Mouse (Mus musculus) intestine, embryonic 15.5 days (tissue): ENCODE results near the gene Plxna1. TPM values are rescaled to one million over a fixed set of nuclear protein-coding genes. Genes with fewer than 3 reads are reported as not detected.
A peak's percentile ranks its signal among the peaks of the same experiment; 100 is the strongest.

ENCODE experiments used
- ATAC-seq: fragments of 200-750 bp; cut with Nextera tagmentation; 2 replicates; pipeline ENCODE4 v1.8.0; 2017; ENCODE audit warnings: moderate TSS enrichment, moderate library complexity
- H3K27ac ChIP-seq: fragments of 300-500 bp; sonication (generic); 2 replicates; pipeline ENCODE4 v1.5.1; 2015; ENCODE audit warnings: mild to moderate bottlenecking, inconsistent platforms
- H3K27me3 ChIP-seq: fragments of 300-500 bp; sonication (generic); replicated peaks from 2 replicates; pipeline ENCODE4 v1.6.1; 2015; ENCODE audit warnings: inconsistent platforms
- H3K36me3 ChIP-seq: fragments of 300-500 bp; sonication (generic); 2 replicates; pipeline ENCODE4 v1.6.1; 2015; ENCODE audit warnings: inconsistent platforms
- H3K4me1 ChIP-seq: fragments of 300-500 bp; sonication (generic); replicated peaks from 2 replicates; pipeline ENCODE4 v1.6.1; 2015; ENCODE audit warnings: inconsistent platforms
- H3K4me2 ChIP-seq: fragments of 300-500 bp; sonication (generic); replicated peaks from 2 replicates; pipeline ENCODE4 v1.6.1; 2015; ENCODE audit warnings: mild to moderate bottlenecking, inconsistent platforms
- H3K4me3 ChIP-seq: fragments of 300-500 bp; sonication (generic); replicated peaks from 2 replicates; pipeline ENCODE4 v1.5.1; 2015; ENCODE audit warnings: inconsistent platforms
- H3K9ac ChIP-seq: fragments of 300-500 bp; sonication (generic); 2 replicates; pipeline ENCODE4 v1.6.1; 2015; ENCODE audit warnings: inconsistent platforms
- H3K9me3 ChIP-seq: fragments of 300-500 bp; sonication (generic); 2 replicates; pipeline ENCODE4 v1.6.1; 2016; ENCODE audit warnings: inconsistent platforms
- WGBS: fragments of 180-500 bp; shearing (Covaris S2); methylation state at CpG from one replicate; pipeline ENCODE4 v1.1.7; 2015; 5-methylcytosine and 5-hydroxymethylcytosine counted together
- polyA plus RNA-seq: library from polyadenylated mRNA; unstranded; fragments of >200 nt; fragmentation: Nextera tagmentation; extraction: Ambion mirVana; gene quantifications from 2 replicates; pipeline ENCODE4 v1.2.1, GENCODE M21; 2015

Gene Plxna1
- polyA plus RNA-seq, 1 experiment from 2014 or later: 14.7 TPM

GRCm38 (mm10) chr6:89345486-89345785 is 17.0 kb downstream of the Plxna1 start:
- H3K9ac ChIP-seq: peak overlapping the region; percentile 18; the same call in 1 of the 2 replicates
- H3K4me2 ChIP-seq: peak overlapping the region; percentile 36; the same call in 1 of the 2 replicates
- H3K36me3 ChIP-seq: peaks cover 30% of the 10 kb centered on the region
- H3K4me1 ChIP-seq: peaks cover 18% of the 10 kb centered on the region
- H3K9me3 ChIP-seq: no peaks in the 10 kb centered on the region
- 0 out of 2 replicates have a peak, but pooled peaks have one; percentile 2 for ATAC-seq
- 51% methylated on average over 3 of the region's 3 CpGs for WGBS
- H3K27me3 ChIP-seq: no peaks in the 10 kb centered on the region
- H3K4me3 ChIP-seq: no peak overlapping the region
- peak overlapping the region; percentile 77 for H3K27ac ChIP-seq

- Histone ChIP-seq H3K36me3 (peaks cover 33% of the 10 kb centered on the region), H3K9ac (peak overlapping the region; percentile 18; the same call in 1 of the 2 replicates), H3K27ac (peak overlapping the region; percentile 77), H3K27me3 (no peaks in the 10 kb centered on the region), H3K4me1 (peaks cover 18% of the 10 kb centered on the region), H3K4me3 (no peak overlapping the region), H3K9me3 (no peaks in the 10 kb centered on the region), H3K4me2 (peak overlapping the region; percentile 36)
- 31% methylated on average over 10 of the region's 10 CpGs for WGBS
- ATAC-seq: peak; percentile 90
Observed at GRCm38 (mm10) chr6:89344613-89345485, 17.6 kb downstream of the Plxna1 start.

- Histone ChIP-seq H3K4me3 (no peak overlapping the region), H3K9me3 (no peaks in the 10 kb centered on the region), H3K4me1 (peaks cover 18% of the 10 kb centered on the region), H3K36me3 (peaks cover 46% of the 10 kb centered on the region), H3K27me3 (no peaks in the 10 kb centered on the region), H3K27ac (no peak overlapping the region), H3K4me2 (no peak overlapping the region), H3K9ac (no peak overlapping the region)
- WGBS: 78% methylated on average over 4 of the region's 4 CpGs
- no peak for ATAC-seq
Observed at GRCm38 (mm10) chr6:89341981-89342380, 20.4 kb downstream of the Plxna1 start.

GRCm38 (mm10) chr6:89339447-89339846 is 23.0 kb downstream of the Plxna1 start:
- Histone ChIP-seq H3K9me3 (no peaks in the 10 kb centered on the region), H3K4me3 (no peak overlapping the region), H3K9ac (no peak overlapping the region), H3K27me3 (no peaks in the 10 kb centered on the region), H3K4me1 (peaks cover 3% of the 10 kb centered on the region), H3K36me3 (peaks cover 53% of the 10 kb centered on the region), H3K27ac (no peak overlapping the region), H3K4me2 (no peak overlapping the region)
- WGBS: 70% methylated on average over 2 of the region's 2 CpGs
- ATAC-seq: 0 out of 2 replicates have a peak, but pooled peaks have one; percentile 21

GRCm38 (mm10) chr6:89338733-89339132 is 23.7 kb downstream of the Plxna1 start:
- ATAC-seq: no peak
- WGBS: 93% methylated on average over 8 of the region's 8 CpGs
- Histone ChIP-seq H3K4me3 (no peak overlapping the region), H3K9ac (no peak overlapping the region), H3K27ac (no peak overlapping the region), H3K4me1 (no peaks in the 10 kb centered on the region), H3K4me2 (no peak overlapping the region), H3K9me3 (no peaks in the 10 kb centered on the region), H3K27me3 (no peaks in the 10 kb centered on the region), H3K36me3 (peaks cover 56% of the 10 kb centered on the region)

GRCm38 (mm10) chr6:89337574-89337973 is 24.8 kb downstream of the Plxna1 start:
- 88% methylated on average over 9 of the region's 9 CpGs for WGBS
- Histone ChIP-seq H3K4me2 (no peak overlapping the region), H3K9ac (no peak overlapping the region), H3K4me3 (no peak overlapping the region), H3K27ac (no peak overlapping the region), H3K36me3 (peaks cover 62% of the 10 kb centered on the region), H3K9me3 (no peaks in the 10 kb centered on the region), H3K27me3 (no peaks in the 10 kb centered on the region), H3K4me1 (no peaks in the 10 kb centered on the region)
- no peak for ATAC-seq

- 83% methylated on average over 12 of the region's 12 CpGs for WGBS
Observed at GRCm38 (mm10) chr6:89333964-89334702, 28.3 kb downstream of the Plxna1 start.

GRCm38 (mm10) chr6:89330957-89331356 is 31.5 kb downstream of the Plxna1 start:
- H3K27me3 ChIP-seq: no peaks in the 10 kb centered on the region
- peaks cover 34% of the 10 kb centered on the region for H3K36me3 ChIP-seq
- H3K4me1 ChIP-seq: peaks cover 6% of the 10 kb centered on the region; the same call in 1 of the 2 replicates
- no peaks in the 10 kb centered on the region for H3K9me3 ChIP-seq
- H3K27ac ChIP-seq: no peak overlapping the region
- H3K9ac ChIP-seq: no peak overlapping the region
- ATAC-seq: no peak
- H3K4me3 ChIP-seq: no peak overlapping the region
- H3K4me2 ChIP-seq: no peak overlapping the region
- WGBS: 94% methylated on average over 10 of the region's 10 CpGs

More at GRCm38 (mm10) chr6:89333964-89334702, 28.3 kb downstream of the Plxna1 start:
- H3K9me3 ChIP-seq: no peaks in the 10 kb centered on the region
- H3K27me3 ChIP-seq: no peaks in the 10 kb centered on the region
- peaks cover 52% of the 10 kb centered on the region for H3K36me3 ChIP-seq
- no peak overlapping the region for H3K4me3 ChIP-seq
- no peak overlapping the region for H3K27ac ChIP-seq
- H3K4me1 ChIP-seq: no peaks in the 10 kb centered on the region
- no peak overlapping the region for H3K4me2 ChIP-seq
- ATAC-seq: no peak
- H3K9ac ChIP-seq: no peak overlapping the region

- Histone ChIP-seq H3K4me1 (peaks cover 6% of the 10 kb centered on the region; the same call in 1 of the 2 replicates), H3K9me3 (no peaks in the 10 kb centered on the region), H3K4me2 (no peak overlapping the region), H3K27me3 (no peaks in the 10 kb centered on the region), H3K9ac (no peak overlapping the region), H3K27ac (no peak overlapping the region), H3K4me3 (no peak overlapping the region), H3K36me3 (peaks cover 26% of the 10 kb centered on the region)
- peak; percentile 62 for ATAC-seq
- 87% methylated on average over 4 of the region's 4 CpGs for WGBS
Observed at GRCm38 (mm10) chr6:89328634-89329033, 33.8 kb downstream of the Plxna1 start.

- H3K9me3 ChIP-seq: no peaks in the 10 kb centered on the region
- H3K27me3 ChIP-seq: no peaks in the 10 kb centered on the region
- no peak overlapping the region for H3K9ac ChIP-seq
- peaks cover 6% of the 10 kb centered on the region; the same call in 1 of the 2 replicates for H3K4me1 ChIP-seq
- no peak overlapping the region for H3K4me2 ChIP-seq
- WGBS: 70% methylated on average over 15 of the region's 15 CpGs
- no peak for ATAC-seq
- no peak overlapping the region for H3K4me3 ChIP-seq
- no peak overlapping the region for H3K27ac ChIP-seq
- peaks cover 27% of the 10 kb centered on the region for H3K36me3 ChIP-seq
Observed at GRCm38 (mm10) chr6:89327746-89328491, 34.5 kb downstream of the Plxna1 start.

- Histone ChIP-seq H3K9me3 (no peaks in the 10 kb centered on the region), H3K4me1 (peaks cover 6% of the 10 kb centered on the region; the same call in 1 of the 2 replicates), H3K4me2 (no peak overlapping the region), H3K9ac (no peak overlapping the region), H3K27ac (no peak overlapping the region), H3K27me3 (no peaks in the 10 kb centered on the region), H3K4me3 (no peak overlapping the region), H3K36me3 (peaks cover 33% of the 10 kb centered on the region)
- no peak for ATAC-seq
- WGBS: 93% methylated on average over 4 of the region's 4 CpGs
Observed at GRCm38 (mm10) chr6:89324842-89325241, 37.6 kb downstream of the Plxna1 start.

GRCm38 (mm10) chr6:89315263-89315662 is 47.2 kb downstream of the Plxna1 start:
- ATAC-seq: no peak
- H3K9ac ChIP-seq: no peak overlapping the region
- no peak overlapping the region for H3K4me3 ChIP-seq
- no peaks in the 10 kb centered on the region for H3K4me1 ChIP-seq
- H3K4me2 ChIP-seq: no peak overlapping the region
- no peaks in the 10 kb centered on the region for H3K27me3 ChIP-seq
- H3K36me3 ChIP-seq: peaks cover 19% of the 10 kb centered on the region
- WGBS: 43% methylated on average over 4 of the region's 4 CpGs
- H3K9me3 ChIP-seq: no peaks in the 10 kb centered on the region
- no peak overlapping the region for H3K27ac ChIP-seq
